Mouse (Mus musculus) CH12.LX (cell line): Measurements from ENCODE around the gene 4930402H24Rik. TPM values are rescaled to one million over a fixed set of nuclear protein-coding genes. Genes with fewer than 3 reads are reported as not detected.
"Not testable (repeated sequence)": the region's sequence is repeated elsewhere in the genome, so short reads cannot be mapped to it uniquely, and the experiment has no call there.

Experiments used
- DNase-seq: peaks from one replicate; pipeline ENCODE4 v3.0.0-alpha.2; 2013; ENCODE audit errors: extremely low read depth
- H3K27ac ChIP-seq: 2 replicates; pipeline ENCODE4 v1.5.1; 2012; ENCODE audit warnings: low read depth, mild to moderate bottlenecking, control low read depth, moderate library complexity; ENCODE audit not compliant: insufficient read depth
- H3K27me3 ChIP-seq: replicated peaks from 2 replicates; pipeline ENCODE3; 2012; ENCODE audit warnings: inconsistent platforms
- H3K36me3 ChIP-seq, 2 experiments: replicated peaks in 1 of 2; 2 replicates each; pipeline versions ENCODE3 to v1.6.1; 2012; ENCODE audit warnings: inconsistent platforms in 1 of 2, low read length in 1 of 2, mild to moderate bottlenecking in 1 of 2, mixed read lengths in 1 of 2, moderate library complexity in 1 of 2; ENCODE audit not compliant: control insufficient read depth in 1 of 2, insufficient read depth in 1 of 2
- H3K4me1 ChIP-seq, 2 experiments: 2 replicates each; pipeline ENCODE4 v1.6.1; 2012; ENCODE audit warnings: inconsistent platforms in 1 of 2, moderate library complexity in 1 of 2; ENCODE audit not compliant: insufficient read depth in 2 of 2, control insufficient read depth in 1 of 2
- H3K4me2 ChIP-seq: 2 replicates; pipeline ENCODE4 v1.6.1; 2012; ENCODE audit warnings: low read depth, mild to moderate bottlenecking, control low read depth; ENCODE audit not compliant: poor library complexity, insufficient read depth, severe bottlenecking
- H3K4me3 ChIP-seq, 3 experiments: fragments of 150-350 bp in 1 of 3; sonication (generic) in 1 of 3; replicated peaks in 1 of 3; 2 replicates each; pipeline versions ENCODE3 to v1.5.1; 2011 to 2012; ENCODE audit warnings: low read depth in 2 of 3, low read length in 2 of 3, mild to moderate bottlenecking in 2 of 3, moderate library complexity in 2 of 3, control low read depth in 1 of 3, improper control_type of control experiment in 1 of 3, inconsistent platforms in 1 of 3, mixed read lengths in 1 of 3; ENCODE audit not compliant: poor library complexity in 1 of 3
- H3K79me2 ChIP-seq: replicated peaks from 2 replicates; pipeline ENCODE4 v1.6.1; 2012; ENCODE audit warnings: mild to moderate bottlenecking, moderate library complexity; ENCODE audit not compliant: control insufficient read depth, poor library complexity, insufficient read depth, severe bottlenecking; ENCODE audit errors: extremely low read depth
- H3K9ac ChIP-seq: 2 replicates; pipeline ENCODE4 v1.6.1; 2012; ENCODE audit warnings: low read depth, mild to moderate bottlenecking, control low read depth, moderate library complexity; ENCODE audit not compliant: insufficient read depth
- H3K9me3 ChIP-seq: replicated peaks from 2 replicates; pipeline ENCODE3; 2012; ENCODE audit warnings: low read length, inconsistent platforms, mixed read lengths
- BHLHE40 ChIP-seq: IDR thresholded peaks from 2 replicates; pipeline ENCODE4 v1.6.1; 2011; ENCODE audit warnings: mild to moderate bottlenecking, low read depth, low read length, improper control_type of control experiment
- CTCF ChIP-seq, 2 experiments: IDR thresholded peaks in 1 of 2; conservative IDR thresholded peaks in 1 of 2; 2 replicates each; pipeline ENCODE4 v1.5.1; 2011 to 2012; ENCODE audit warnings: low read depth in 2 of 2, low read length in 2 of 2, improper control_type of control experiment in 1 of 2, inconsistent platforms in 1 of 2, mild to moderate bottlenecking in 1 of 2, moderate library complexity in 1 of 2
- E2F4 ChIP-seq: IDR thresholded peaks from 2 replicates; pipeline ENCODE4 v1.6.1; 2011; ENCODE audit warnings: low read depth, low read length, improper control_type of control experiment; ENCODE audit not compliant: insufficient replicate concordance
- ELF1 ChIP-seq: IDR thresholded peaks from 2 replicates; pipeline ENCODE4 v1.6.1; 2014; ENCODE audit warnings: low read depth, mild to moderate bottlenecking, inconsistent platforms, low read length, improper control_type of control experiment
- EP300 ChIP-seq: IDR thresholded peaks from 2 replicates; pipeline ENCODE4 v1.6.1; 2011; ENCODE audit warnings: low read length, improper control_type of control experiment
- ETS1 ChIP-seq: conservative IDR thresholded peaks from 2 replicates; pipeline ENCODE4 v1.6.1; 2012; ENCODE audit warnings: low read depth, mild to moderate bottlenecking, inconsistent platforms, low read length, improper control_type of control experiment, moderate library complexity
- JUND ChIP-seq: conservative IDR thresholded peaks from 2 replicates; pipeline ENCODE4 v1.6.1; 2011; ENCODE audit warnings: low read depth, low read length, improper control_type of control experiment
- MAX ChIP-seq: IDR thresholded peaks from 2 replicates; pipeline ENCODE4 v1.6.1; 2011; ENCODE audit warnings: low read length, improper control_type of control experiment
- MAZ ChIP-seq: IDR thresholded peaks from 2 replicates; pipeline ENCODE4 v1.6.1; 2012; ENCODE audit warnings: low read depth, mild to moderate bottlenecking, inconsistent platforms, low read length, improper control_type of control experiment, moderate library complexity
- MEF2A ChIP-seq: IDR thresholded peaks from 2 replicates; pipeline ENCODE4 v1.6.1; 2014; ENCODE audit warnings: low read depth, mild to moderate bottlenecking, inconsistent platforms, low read length, improper control_type of control experiment, borderline replicate concordance
- MYC ChIP-seq: IDR thresholded peaks from 2 replicates; pipeline ENCODE4 v1.6.1; 2011; ENCODE audit warnings: low read depth, mild to moderate bottlenecking, improper control_type of control experiment, low read length
- NELFE ChIP-seq: IDR thresholded peaks from 2 replicates; pipeline ENCODE4 v1.6.1; 2011; ENCODE audit warnings: low read depth, low read length, improper control_type of control experiment
- RAD21 ChIP-seq: IDR thresholded peaks from 2 replicates; pipeline ENCODE4 v1.6.1; 2011; ENCODE audit warnings: low read depth, mild to moderate bottlenecking, low read length, improper control_type of control experiment, moderate library complexity
- SMC3 ChIP-seq: IDR thresholded peaks from 2 replicates; pipeline ENCODE4 v1.6.1; 2011; ENCODE audit warnings: low read depth, low read length, improper control_type of control experiment
- USF1 ChIP-seq: IDR thresholded peaks from 2 replicates; pipeline ENCODE4 v1.6.1; 2014; ENCODE audit warnings: low read depth, mild to moderate bottlenecking, inconsistent platforms, low read length, improper control_type of control experiment
- ZC3H11A ChIP-seq: IDR thresholded peaks from 2 replicates; pipeline ENCODE4 v1.6.1; 2012; ENCODE audit warnings: low read depth, mild to moderate bottlenecking, inconsistent platforms, low read length, improper control_type of control experiment
- ZKSCAN1 ChIP-seq: IDR thresholded peaks from 2 replicates; pipeline ENCODE4 v1.6.1; 2012; ENCODE audit warnings: low read depth, inconsistent platforms, low read length, improper control_type of control experiment, borderline replicate concordance
- ZMIZ1 ChIP-seq: IDR thresholded peaks from 2 replicates; pipeline ENCODE4 v1.6.1; 2012; ENCODE audit warnings: low read depth, mild to moderate bottlenecking, inconsistent platforms, low read length, improper control_type of control experiment
- ZNF384 ChIP-seq: IDR thresholded peaks from 2 replicates; pipeline ENCODE4 v1.6.1; 2012; ENCODE audit warnings: low read depth, low read length, improper control_type of control experiment, inconsistent platforms
- dilution Hi-C: fragments of 300-500 bp; cut with MboI; formaldehyde crosslinking; loops from 2 replicates; pipeline ENCODE4 v1.14.3; 2020; ENCODE audit warnings: low sequenced_read_pairs; ENCODE audit not compliant: extremely low pct_unique_long_range_greater_than_20kb, extremely low pct_ligation_motif_present
- in situ Hi-C: fragments of 300-500 bp; cut with MboI; formaldehyde crosslinking; loops from 3 replicates; pipeline ENCODE4 v1.14.3; 2019; ENCODE audit warnings: low sequenced_read_pairs, low pct_ligation_motif_present, low pct_unique_long_range_greater_than_20kb, mixed read lengths
- polyA plus RNA-seq: library from polyadenylated mRNA; unstranded; fragments of >175 nt; gene quantifications from 2 replicates; pipeline ENCODE4 v1.2.1, GENCODE M21; 2012; ENCODE audit warnings: low read depth; ENCODE audit not compliant: insufficient read length
- total RNA-seq, 2 experiments: library from RNA; depleted of rRNA; stranded (reverse); fragments of 300-350 nt in 1 of 2; fragments of >200 nt in 1 of 2; gene quantifications; 2 replicates each; pipeline ENCODE4 v1.2.3; 2012 to 2014

4930402H24Rik gene
- total and polyA plus RNA-seq, 3 experiments = 4.2 to 4.8 (median 4.2) TPM

DNA sequence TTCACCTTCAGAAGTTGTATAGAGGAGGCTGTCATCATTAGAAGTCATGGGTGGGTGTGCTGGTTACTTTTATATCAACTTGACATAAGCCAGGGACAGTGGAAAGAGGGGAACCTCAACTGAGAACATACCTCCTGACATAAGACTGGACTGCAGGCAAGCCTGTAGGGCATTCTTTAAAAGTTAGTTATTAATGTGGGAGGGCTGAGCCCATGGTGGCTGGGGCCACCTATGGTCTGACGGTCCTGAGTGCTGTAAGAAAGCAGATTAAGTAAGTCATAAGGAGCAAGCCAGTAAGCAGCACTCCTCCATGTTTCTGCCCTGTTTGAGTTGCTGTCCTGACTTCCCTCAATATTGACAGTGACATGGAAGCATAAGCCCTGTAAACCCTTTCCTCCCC lies 77.5 kb downstream of the 4930402H24Rik start:
- DNase-seq = no peak
- H3K9me3 ChIP-seq = peaks cover 2% of the 10 kb centered on the region
- no peaks in the 10 kb centered on the region for H3K79me2 ChIP-seq
- no peak overlapping the region for H3K27ac ChIP-seq
- in situ Hi-C loops (no loop called here), dilution Hi-C loops (no loop called here)
- H3K4me2 ChIP-seq = no peak overlapping the region
- TF ChIP-seq EP300 (no peak), MAX (no peak), E2F4 (no peak), MAZ (no peak), ZC3H11A (no peak), SMC3 (no peak), ZMIZ1 (no peak), USF1 (no peak), ZKSCAN1 (no peak), CTCF (conservative IDR thresholded peaks at IDR 0.05 in 1 of 2, IDR thresholded peaks at IDR 0.05 in 1 of 2; ENCODE audit: low read depth in 2 of 2, low read length in 2 of 2) (no peak), JUND (no peak), NELFE (no peak), MYC (no peak), MEF2A (no peak), BHLHE40 (no peak), RAD21 (no peak), ZNF384 (no peak), ETS1 (no peak), ELF1 (no peak)
- peaks cover 2 to 11% of the 10 kb centered on the region in 2 experiments; a peak in 3 of 4 replicates for H3K4me1 ChIP-seq
- H3K9ac ChIP-seq = no peak overlapping the region
- H3K27me3 ChIP-seq = no peaks in the 10 kb centered on the region
- H3K4me3 ChIP-seq = no peak overlapping the region
- peaks cover 0 to 4% of the 10 kb centered on the region in 2 experiments for H3K36me3 ChIP-seq

DNA sequence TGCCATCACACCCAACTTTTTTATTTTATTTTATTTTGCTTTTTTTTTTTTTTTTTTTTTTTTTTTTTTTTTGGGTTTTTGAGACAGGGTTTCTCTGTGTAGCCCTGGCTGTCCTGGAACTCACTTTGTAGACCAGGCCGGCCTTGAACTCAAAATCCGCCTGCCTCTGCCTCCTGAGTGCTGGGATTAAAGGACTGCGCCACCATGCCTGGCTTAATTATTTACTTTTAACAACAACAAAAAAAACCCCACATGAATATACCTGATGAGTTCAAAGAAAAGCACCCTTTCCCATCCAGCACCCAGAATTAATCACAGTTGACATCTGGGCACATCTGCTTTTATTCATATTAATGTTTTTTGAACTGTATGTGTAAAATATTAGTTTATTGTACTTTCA lies 78.1 kb downstream of the 4930402H24Rik start:
- H3K9ac ChIP-seq, H3K27me3 ChIP-seq, dilution Hi-C loops, H3K79me2 ChIP-seq, H3K4me2 ChIP-seq, H3K36me3 ChIP-seq, H3K27ac ChIP-seq, H3K9me3 ChIP-seq, DNase-seq, H3K4me3 ChIP-seq, in situ Hi-C loops: not testable (repeated sequence)
- peaks cover 1 to 11% of the 10 kb centered on the region in 2 experiments; a peak in 3 of 4 replicates for H3K4me1 ChIP-seq
